Mouse (Mus musculus) liver, embryonic 14.5 days (tissue): ENCODE measurements around the gene Enpep.

Experiments used
- CTCF ChIP-seq: IDR thresholded peaks from 2 replicates; pipeline ENCODE4 v1.5.1; 2016; ENCODE audit warnings: antibody characterized with exemption, low read depth, control low read depth
- EP300 ChIP-seq: IDR thresholded peaks from 2 replicates; pipeline ENCODE4 v1.6.1; 2016; ENCODE audit warnings: antibody characterized with exemption, low read depth

GRCm38 (mm10) chr3:129289536-129289935 is 43.0 kb downstream of the Enpep start:
- TF ChIP-seq CTCF (no peak), EP300 (no peak)
